Mouse (Mus musculus) brain, embryonic 14.5 days (tissue): ENCODE results near the gene Utp3.

Source experiments
- CTCF ChIP-seq: fragments of 200-500 bp; IDR thresholded peaks from 2 replicates; pipeline ENCODE4 v1.5.1; 2012; ENCODE audit warnings: inconsistent platforms, mild to moderate bottlenecking, moderate library complexity, borderline replicate concordance; ENCODE audit not compliant: insufficient read depth, insufficient read length; ENCODE audit errors: extremely low read depth
- POLR2A ChIP-seq: fragments of 200-500 bp; IDR thresholded peaks from 2 replicates; pipeline ENCODE4 v1.6.1; 2012; ENCODE audit warnings: mild to moderate bottlenecking, inconsistent platforms, borderline replicate concordance; ENCODE audit not compliant: poor library complexity, insufficient read depth, insufficient read length, severe bottlenecking; ENCODE audit errors: extremely low read depth

GRCm38 (mm10) chr5:88545536-88545935, 8.7 kb upstream of the Utp3 start:
- TF ChIP-seq CTCF (no peak), POLR2A (no peak)
